Mouse (Mus musculus) liver, embryonic 13.5 days (tissue): ENCODE results near the gene Bhlhe41. TPM values are rescaled to one million over a fixed set of nuclear protein-coding genes. Genes with fewer than 3 reads are reported as not detected.

Experiments
- ATAC-seq: fragments of 200-750 bp; cut with Nextera tagmentation; 2 replicates; pipeline ENCODE4 v1.8.0; 2017; ENCODE audit warnings: low read depth, mild to moderate bottlenecking, moderate number of reproducible peaks, moderate library complexity
- DNase-seq: peaks from one replicate; pipeline ENCODE4 v3.0.0; 2022
- H3K27ac ChIP-seq: fragments of 300-500 bp; sonication (generic); 2 replicates; pipeline ENCODE4 v1.5.1; 2015; ENCODE audit warnings: moderate library complexity, mild to moderate bottlenecking, inconsistent platforms
- H3K27me3 ChIP-seq: fragments of 300-500 bp; sonication (generic); 2 replicates; pipeline ENCODE4 v1.6.1; 2015; ENCODE audit warnings: mild to moderate bottlenecking, inconsistent platforms
- H3K36me3 ChIP-seq: fragments of 300-500 bp; sonication (generic); 2 replicates; pipeline ENCODE4 v1.6.1; 2015; ENCODE audit warnings: mild to moderate bottlenecking, inconsistent platforms
- H3K4me1 ChIP-seq: fragments of 300-500 bp; sonication (generic); replicated peaks from 2 replicates; pipeline ENCODE4 v1.6.1; 2015; ENCODE audit warnings: inconsistent platforms
- H3K4me2 ChIP-seq: fragments of 300-500 bp; sonication (generic); 2 replicates; pipeline ENCODE4 v1.6.1; 2015; ENCODE audit warnings: inconsistent platforms, mild to moderate bottlenecking, moderate library complexity
- H3K4me3 ChIP-seq: fragments of 300-500 bp; sonication (generic); replicated peaks from 2 replicates; pipeline ENCODE4 v1.5.1; 2015; ENCODE audit warnings: mild to moderate bottlenecking, inconsistent platforms
- H3K9ac ChIP-seq: fragments of 300-500 bp; sonication (generic); 2 replicates; pipeline ENCODE4 v1.6.1; 2015; ENCODE audit warnings: mild to moderate bottlenecking, inconsistent platforms
- H3K9me3 ChIP-seq: fragments of 300-500 bp; sonication (generic); replicated peaks from 2 replicates; pipeline ENCODE4 v1.6.1; 2016; ENCODE audit warnings: inconsistent platforms
- WGBS: fragments of 180-500 bp; shearing (Covaris S2); methylation state at CpG from one replicate; pipeline ENCODE4 v1.1.7; 2015; ENCODE audit not compliant: insufficient replicate concordance; 5-methylcytosine and 5-hydroxymethylcytosine counted together
- polyA plus RNA-seq: library from polyadenylated mRNA; unstranded; fragments of >200 nt; fragmentation: Nextera tagmentation; extraction: Ambion mirVana; gene quantifications from 2 replicates; pipeline ENCODE4 v1.2.1, GENCODE M21; 2015

Gene Bhlhe41
- polyA plus RNA-seq, 1 experiment from 2014 or later: 0.08 TPM

- no peaks in the 10 kb centered on the region for H3K36me3 ChIP-seq
- DNase-seq (no peak), ATAC-seq (no peak)
- H3K4me2 ChIP-seq: no peak overlapping the region
- H3K27me3 ChIP-seq: no peaks in the 10 kb centered on the region
- 73% methylated on average over 11 of the region's 11 CpGs for WGBS
- no peak overlapping the region for H3K4me3 ChIP-seq
- no peaks in the 10 kb centered on the region for H3K9me3 ChIP-seq
- no peak overlapping the region for H3K27ac ChIP-seq
- H3K9ac ChIP-seq: no peak overlapping the region
- H3K4me1 ChIP-seq: no peaks in the 10 kb centered on the region
Measured at GRCm38 (mm10) chr6:145891951-145892350, 26.6 kb upstream of the Bhlhe41 start.

- Histone ChIP-seq H3K9me3 (no peaks in the 10 kb centered on the region), H3K27me3 (no peaks in the 10 kb centered on the region), H3K27ac (no peak overlapping the region), H3K9ac (no peak overlapping the region), H3K36me3 (no peaks in the 10 kb centered on the region), H3K4me2 (no peak overlapping the region), H3K4me3 (no peak overlapping the region), H3K4me1 (no peaks in the 10 kb centered on the region)
- DNase-seq (no peak), ATAC-seq (no peak)
- WGBS: 78% methylated on average over 6 of the region's 6 CpGs
Measured at GRCm38 (mm10) chr6:145887719-145888118, 22.4 kb upstream of the Bhlhe41 start.

- no peak for DNase-seq
- H3K27ac ChIP-seq: no peak overlapping the region
- H3K27me3 ChIP-seq: no peaks in the 10 kb centered on the region
- H3K9ac ChIP-seq: no peak overlapping the region
- H3K4me1 ChIP-seq: no peaks in the 10 kb centered on the region
- ATAC-seq: no peak
- no peak overlapping the region for H3K4me2 ChIP-seq
- 63% methylated on average over 8 of the region's 8 CpGs for WGBS
- no peaks in the 10 kb centered on the region for H3K36me3 ChIP-seq
- no peak overlapping the region for H3K4me3 ChIP-seq
- no peaks in the 10 kb centered on the region for H3K9me3 ChIP-seq
Measured at GRCm38 (mm10) chr6:145886277-145886676, 20.9 kb upstream of the Bhlhe41 start.

- no peak overlapping the region for H3K4me3 ChIP-seq
- no peaks in the 10 kb centered on the region for H3K9me3 ChIP-seq
- no peaks in the 10 kb centered on the region for H3K27me3 ChIP-seq
- 66% methylated on average over 4 of the region's 4 CpGs for WGBS
- H3K27ac ChIP-seq: no peak overlapping the region
- no peaks in the 10 kb centered on the region for H3K4me1 ChIP-seq
- no peak overlapping the region for H3K9ac ChIP-seq
- ATAC-seq: no peak
- no peak for DNase-seq
- H3K36me3 ChIP-seq: no peaks in the 10 kb centered on the region
- H3K4me2 ChIP-seq: no peak overlapping the region
Measured at GRCm38 (mm10) chr6:145885069-145885468, 19.7 kb upstream of the Bhlhe41 start.

GRCm38 (mm10) chr6:145883668-145884067 lies 18.3 kb upstream of the Bhlhe41 start:
- Histone ChIP-seq H3K9ac (no peak overlapping the region), H3K36me3 (no peaks in the 10 kb centered on the region)

GRCm38 (mm10) chr6:145883010-145883409 lies 17.7 kb upstream of the Bhlhe41 start:
- WGBS: 39% methylated on average over 1 of the region's 1 CpGs

More at GRCm38 (mm10) chr6:145883668-145884067, 18.3 kb upstream of the Bhlhe41 start:
- ATAC-seq: no peak
- Histone ChIP-seq H3K4me1 (no peaks in the 10 kb centered on the region), H3K27me3 (no peaks in the 10 kb centered on the region), H3K9me3 (no peaks in the 10 kb centered on the region), H3K4me3 (no peak overlapping the region), H3K4me2 (no peak overlapping the region), H3K27ac (no peak overlapping the region)
- 67% methylated on average over 4 of the region's 4 CpGs for WGBS
- DNase-seq: no peak

GRCm38 (mm10) chr6:145880609-145881008 lies 15.3 kb upstream of the Bhlhe41 start:
- Histone ChIP-seq H3K4me1 (no peaks in the 10 kb centered on the region), H3K27me3 (no peaks in the 10 kb centered on the region), H3K9ac (no peak overlapping the region), H3K4me2 (no peak overlapping the region), H3K4me3 (no peak overlapping the region), H3K9me3 (no peaks in the 10 kb centered on the region), H3K36me3 (no peaks in the 10 kb centered on the region), H3K27ac (no peak overlapping the region)
- ATAC-seq (no peak), DNase-seq (no peak)
- WGBS: 67% methylated on average over 5 of the region's 5 CpGs

More at GRCm38 (mm10) chr6:145883010-145883409, 17.7 kb upstream of the Bhlhe41 start:
- Histone ChIP-seq H3K4me3 (no peak overlapping the region), H3K9me3 (no peaks in the 10 kb centered on the region), H3K4me2 (no peak overlapping the region), H3K27me3 (no peaks in the 10 kb centered on the region), H3K9ac (no peak overlapping the region), H3K36me3 (no peaks in the 10 kb centered on the region), H3K4me1 (no peaks in the 10 kb centered on the region), H3K27ac (no peak overlapping the region)
- DNase-seq (no peak), ATAC-seq (no peak)

- no peaks in the 10 kb centered on the region for H3K9me3 ChIP-seq
- ATAC-seq: no peak
- no peaks in the 10 kb centered on the region for H3K27me3 ChIP-seq
- 49% methylated on average over 9 of the region's 9 CpGs for WGBS
- no peak overlapping the region for H3K4me2 ChIP-seq
- no peaks in the 10 kb centered on the region for H3K36me3 ChIP-seq
- H3K9ac ChIP-seq: no peak overlapping the region
- H3K4me3 ChIP-seq: no peak overlapping the region
- H3K4me1 ChIP-seq: no peaks in the 10 kb centered on the region
- no peak for DNase-seq
- no peak overlapping the region for H3K27ac ChIP-seq
Measured at GRCm38 (mm10) chr6:145876986-145877735, 11.8 kb upstream of the Bhlhe41 start.

- H3K27ac ChIP-seq: no peak overlapping the region
- ATAC-seq: no peak
- H3K4me3 ChIP-seq: no peak overlapping the region
- no peaks in the 10 kb centered on the region for H3K9me3 ChIP-seq
- WGBS: 69% methylated on average over 8 of the region's 8 CpGs
- H3K36me3 ChIP-seq: no peaks in the 10 kb centered on the region
- H3K9ac ChIP-seq: no peak overlapping the region
- no peaks in the 10 kb centered on the region for H3K4me1 ChIP-seq
- peaks cover 5% of the 10 kb centered on the region for H3K27me3 ChIP-seq
- H3K4me2 ChIP-seq: no peak overlapping the region
- DNase-seq: no peak
Measured at GRCm38 (mm10) chr6:145873354-145873753, 8.0 kb upstream of the Bhlhe41 start.

- DNase-seq (no peak), ATAC-seq (no peak)
- Histone ChIP-seq H3K9ac (no peak overlapping the region), H3K27ac (no peak overlapping the region), H3K4me3 (no peak overlapping the region), H3K27me3 (peaks cover 18% of the 10 kb centered on the region), H3K4me1 (no peaks in the 10 kb centered on the region), H3K9me3 (no peaks in the 10 kb centered on the region), H3K4me2 (no peak overlapping the region), H3K36me3 (no peaks in the 10 kb centered on the region)
- WGBS: 66% methylated on average over 7 of the region's 7 CpGs
Measured at GRCm38 (mm10) chr6:145872010-145872409, 6.7 kb upstream of the Bhlhe41 start.

GRCm38 (mm10) chr6:145870991-145871390 lies 5.6 kb upstream of the Bhlhe41 start:
- H3K4me2 ChIP-seq: no peak overlapping the region
- H3K27ac ChIP-seq: no peak overlapping the region
- 58% methylated on average over 4 of the region's 4 CpGs for WGBS
- H3K4me1 ChIP-seq: peaks cover 5% of the 10 kb centered on the region; the same call in 1 of the 2 replicates
- H3K27me3 ChIP-seq: peaks cover 28% of the 10 kb centered on the region
- ATAC-seq (no peak), DNase-seq (no peak)
- no peak overlapping the region for H3K9ac ChIP-seq
- no peaks in the 10 kb centered on the region for H3K9me3 ChIP-seq
- H3K4me3 ChIP-seq: no peak overlapping the region
- no peaks in the 10 kb centered on the region for H3K36me3 ChIP-seq

- H3K27me3 ChIP-seq: peaks cover 67% of the 10 kb centered on the region
- DNase-seq: no peak
Measured at GRCm38 (mm10) chr6:145867111-145867510, 1.8 kb upstream of the Bhlhe41 start.

More at GRCm38 (mm10) chr6:145867111-145867510, 1.8 kb upstream of the Bhlhe41 start:
- H3K4me2 ChIP-seq: no peak overlapping the region
- no peaks in the 10 kb centered on the region for H3K36me3 ChIP-seq
- H3K4me1 ChIP-seq: peaks cover 26% of the 10 kb centered on the region
- H3K9ac ChIP-seq: no peak overlapping the region
- no peak for ATAC-seq
- H3K9me3 ChIP-seq: no peaks in the 10 kb centered on the region
- no peak overlapping the region for H3K27ac ChIP-seq
- H3K4me3 ChIP-seq: no peak overlapping the region
- WGBS: 48% methylated on average over 3 of the region's 3 CpGs
